Mouse (Mus musculus) cerebellum, adult 9-11 months (tissue): ENCODE measurements around the gene Spout1.
"Not testable (repeated sequence)": the region's sequence is repeated elsewhere in the genome, so short reads cannot be mapped to it uniquely, and the experiment has no call there.

Source experiments
- DNase-seq: peaks from one replicate; pipeline ENCODE4 v3.0.0; 2022

Gene Spout1

DNA sequence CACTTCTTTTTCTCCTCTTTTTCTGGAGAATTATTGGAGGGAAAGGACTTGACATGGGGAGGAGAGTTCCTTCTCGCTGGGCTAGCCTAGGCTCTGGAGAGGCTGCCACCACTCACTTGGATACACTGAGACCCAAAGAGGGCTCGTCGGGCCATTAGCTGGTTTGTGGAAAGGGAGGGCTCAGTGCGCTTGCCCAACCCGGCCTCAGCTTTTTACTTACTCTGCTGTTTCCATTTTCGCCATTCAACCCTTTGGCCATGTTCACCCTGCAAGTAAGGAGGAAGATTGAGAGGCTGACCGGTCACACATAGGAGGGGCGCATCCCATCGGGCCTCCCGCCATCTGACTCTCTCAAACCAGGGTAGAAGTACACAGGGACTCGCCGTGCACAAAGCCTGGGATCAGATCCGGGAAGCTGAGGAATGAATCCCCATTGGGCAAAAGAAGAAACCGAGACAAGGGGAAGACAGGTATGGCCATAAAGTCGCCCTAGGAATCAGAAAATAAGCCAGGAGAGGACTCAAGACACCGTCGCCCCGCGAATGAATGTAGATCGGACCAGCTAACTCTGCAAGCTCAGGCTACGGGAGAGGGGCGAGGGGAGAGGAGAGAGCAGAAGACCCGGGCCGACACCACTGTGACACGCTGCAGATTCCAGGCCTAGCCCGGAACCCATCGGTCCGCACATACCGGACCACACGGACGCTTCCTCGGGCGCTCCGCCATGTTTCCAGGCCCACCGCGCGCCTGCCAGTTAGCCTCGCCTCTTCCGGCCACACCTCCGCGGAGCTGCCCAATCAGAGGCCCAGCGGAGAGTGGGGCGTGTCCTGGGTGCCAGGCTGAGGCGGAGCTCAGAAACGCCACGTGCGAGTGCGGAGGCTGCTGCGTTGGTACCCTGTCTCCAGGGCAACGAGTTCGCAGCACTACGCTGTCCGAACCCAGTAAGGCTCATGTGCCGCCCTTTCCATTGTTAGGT lies at the start of gene Spout1:
Gene Spout1 (minus strand): TSS at position 760 of the 976 bp plus-strand sequence.
- peak; percentile 96 for DNase-seq

DNA sequence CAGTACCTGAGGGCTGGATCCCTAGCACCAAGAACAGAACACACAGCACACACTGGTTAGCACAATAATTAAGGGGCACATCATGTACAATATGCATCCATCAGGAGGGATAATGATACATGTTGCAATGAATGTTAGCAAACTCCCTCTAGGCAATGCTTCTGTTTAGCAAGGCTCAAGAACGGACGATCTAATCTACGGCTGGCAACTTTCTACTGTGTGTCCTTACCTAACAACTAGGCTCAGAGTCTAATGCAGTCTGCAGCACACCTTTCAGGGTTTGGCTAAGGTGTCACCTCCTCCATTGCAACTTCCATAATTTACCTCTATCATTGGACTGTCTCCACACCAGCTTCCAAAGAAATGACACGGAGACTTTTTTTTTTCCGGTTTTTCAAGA lies 38.0 kb upstream of the Spout1 start:
- DNase-seq: no peak

DNA sequence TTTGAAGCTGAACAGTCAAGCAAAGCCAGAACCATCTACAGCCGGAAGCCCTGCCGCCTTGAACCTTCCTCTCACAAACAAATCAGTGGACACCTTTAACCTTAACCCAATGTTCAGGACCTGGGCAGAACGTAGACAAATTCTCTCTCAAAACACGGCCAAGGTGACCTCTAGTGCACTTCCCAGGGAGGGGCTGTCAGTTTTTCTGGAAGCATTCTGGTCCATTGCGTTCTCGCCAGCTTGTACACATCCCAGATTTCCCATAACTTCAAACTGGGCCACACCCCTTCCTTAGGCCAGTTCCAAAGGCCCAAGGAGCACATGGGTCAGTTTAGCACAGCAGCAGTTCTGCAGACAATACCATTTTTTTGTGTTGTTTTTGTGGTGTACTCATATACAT lies 37.2 kb upstream of the Spout1 start:
- DNase-seq: no peak

DNA sequence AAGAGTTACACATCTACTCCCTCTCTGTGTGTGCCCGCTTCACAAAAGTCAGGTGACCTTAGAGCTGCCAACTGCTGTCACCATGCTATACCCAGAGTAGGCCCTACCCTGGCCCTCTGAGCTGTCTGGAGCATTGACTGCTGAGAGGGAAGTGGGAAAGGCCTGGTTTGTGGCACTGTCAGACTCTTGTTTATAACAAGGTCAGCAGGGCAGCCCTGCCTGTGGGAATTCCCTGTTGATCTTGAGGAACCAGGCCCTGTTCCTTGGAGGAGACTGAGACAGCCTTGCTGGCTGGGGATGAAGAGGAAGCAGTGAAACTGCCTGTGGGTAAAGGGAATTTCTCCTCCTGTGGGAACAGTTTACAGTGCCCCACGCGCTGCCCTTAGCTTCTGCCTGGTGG lies 36.5 kb upstream of the Spout1 start:
- DNase-seq: no peak

DNA sequence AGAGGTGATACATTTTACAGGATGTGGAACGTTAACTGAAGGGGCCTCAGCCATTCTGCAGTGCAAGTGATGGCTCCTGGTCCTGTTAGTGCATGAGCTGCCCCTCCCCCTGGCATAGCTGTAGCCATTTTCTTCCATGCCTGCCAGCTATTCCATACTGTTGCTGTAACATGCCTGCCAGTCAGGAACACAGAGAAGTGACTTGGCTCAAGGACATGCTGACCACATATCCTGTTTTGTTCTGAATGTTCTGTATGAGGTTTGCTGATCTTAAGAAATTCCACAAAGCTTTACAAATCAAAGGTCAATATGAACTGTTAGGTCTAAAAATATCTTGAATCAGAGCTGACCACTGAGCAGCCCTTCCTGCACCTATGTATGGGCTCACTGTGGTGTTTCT lies 34.7 kb upstream of the Spout1 start:
- DNase-seq: no peak

DNA sequence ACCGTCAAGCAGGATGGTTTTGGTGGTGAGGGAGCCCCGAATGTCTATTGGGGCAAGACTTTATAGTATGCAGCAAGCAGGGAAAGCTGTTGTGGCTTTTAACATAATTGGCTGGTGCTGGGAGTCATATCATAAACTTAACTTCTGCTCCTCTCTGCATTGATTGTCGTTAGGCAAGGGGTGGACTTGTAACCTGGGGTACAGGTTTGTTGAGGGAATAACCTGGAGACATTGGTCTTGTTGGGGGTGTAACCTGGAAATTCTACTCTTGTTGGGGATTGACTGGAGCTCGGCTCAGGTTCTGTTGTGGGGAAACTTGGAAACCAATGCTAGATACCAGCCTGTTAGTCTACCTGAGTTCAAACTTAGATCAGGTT lies 33.9 kb upstream of the Spout1 start:
- DNase-seq: no peak

- DNase-seq: no peak
Observed at GRCm38 (mm10) chr2:30211408-30212168, 33.3 kb upstream of the Spout1 start.

GRCm38 (mm10) chr2:30207886-30208285 lies 29.6 kb upstream of the Spout1 start:
- DNase-seq: no peak

DNA sequence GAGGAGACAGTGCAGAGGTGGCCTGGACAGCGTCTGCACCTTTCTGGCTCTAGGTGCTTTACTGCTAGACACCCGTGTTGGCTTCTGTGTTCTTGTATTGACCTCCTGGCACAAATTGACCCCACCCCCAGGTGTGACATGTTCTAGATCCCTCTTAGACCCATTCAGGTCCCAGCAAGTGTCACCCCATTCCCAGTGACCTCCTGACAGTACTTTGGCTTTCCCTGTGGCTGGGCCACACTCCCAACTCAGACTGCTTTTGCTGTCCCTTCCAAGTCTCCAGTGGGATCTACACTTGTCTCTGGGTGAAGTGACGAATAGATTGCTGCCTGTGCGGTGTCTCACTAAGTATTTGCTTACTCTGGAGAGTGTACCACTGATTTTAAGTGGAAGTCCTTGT lies 29.1 kb upstream of the Spout1 start:
- DNase-seq: no peak

- peak; percentile 92 for DNase-seq
Observed at GRCm38 (mm10) chr2:30205629-30206357, 27.5 kb upstream of the Spout1 start, which contains the start of gene Kyat1. Gene Kyat1 (minus strand): TSS chr2:30205847.

DNA sequence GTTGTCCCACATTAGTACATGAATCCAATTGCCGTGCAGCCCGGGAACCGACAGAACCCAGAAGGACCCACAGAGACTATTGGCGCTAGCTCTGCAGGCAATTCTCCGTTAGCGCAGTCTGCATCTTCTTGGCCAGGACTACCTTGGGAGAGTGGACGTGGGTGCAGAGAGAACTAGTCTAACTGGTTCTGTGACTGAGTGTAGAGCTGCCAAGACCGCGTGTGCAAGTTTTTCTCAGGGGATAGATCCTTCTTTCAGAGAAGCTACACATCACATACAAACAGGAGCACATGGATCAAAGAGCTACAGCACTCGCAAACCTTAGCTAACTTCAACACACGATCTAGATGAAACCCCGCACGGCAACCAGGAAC lies 27.0 kb upstream of the Spout1 start:
- no peak for DNase-seq

- no peak for DNase-seq
Observed at GRCm38 (mm10) chr2:30203439-30203838, 25.2 kb upstream of the Spout1 start.

DNA sequence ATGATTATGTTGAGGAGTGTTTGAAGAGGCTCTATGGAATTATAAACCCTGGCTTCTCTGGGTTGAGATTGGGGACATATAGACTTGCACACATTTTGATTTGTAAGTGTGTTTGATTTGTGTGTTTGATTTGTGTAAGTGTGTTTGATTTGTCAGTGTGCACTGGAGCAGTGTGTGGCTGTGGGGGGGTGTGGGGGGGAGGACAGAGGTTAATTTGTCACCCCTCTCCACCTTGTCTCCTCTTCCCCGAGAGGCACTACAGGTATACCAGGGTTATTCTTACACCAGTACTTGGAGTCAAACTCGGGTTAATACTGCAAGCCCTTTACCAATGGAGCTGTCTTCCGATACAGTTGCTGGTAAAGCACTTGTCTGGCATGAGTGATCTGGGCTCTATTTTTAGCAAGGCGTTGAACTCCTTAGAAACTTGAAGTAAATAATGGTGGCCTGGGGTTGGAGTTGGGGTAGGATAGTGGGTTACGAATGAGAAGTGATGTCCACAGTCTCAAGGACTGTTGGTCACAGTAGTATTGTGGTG lies 22.2 kb upstream of the Spout1 start:
- no peak for DNase-seq

DNA sequence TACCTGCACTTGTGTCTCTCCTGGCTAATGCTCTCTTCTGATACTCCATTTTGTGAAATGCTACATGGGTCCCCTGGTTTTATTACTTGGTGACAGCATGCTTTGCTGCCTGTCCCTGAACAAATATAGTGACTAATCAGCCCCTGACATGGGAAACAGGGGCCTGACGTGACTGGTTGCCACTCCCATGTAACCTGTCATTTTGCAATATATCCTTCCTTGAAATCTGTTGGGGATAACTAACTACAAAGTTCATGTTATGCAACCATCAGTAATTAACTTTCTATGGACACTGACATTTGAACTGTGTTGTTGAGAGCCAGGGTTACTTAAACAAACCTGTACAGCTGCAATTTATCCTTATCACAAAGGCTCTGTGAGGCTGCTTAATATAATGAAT lies 21.7 kb upstream of the Spout1 start:
- no peak for DNase-seq

GRCm38 (mm10) chr2:30198021-30198420 lies 19.8 kb upstream of the Spout1 start:
- DNase-seq: no peak

GRCm38 (mm10) chr2:30194656-30195055 lies 16.4 kb upstream of the Spout1 start:
- DNase-seq: no peak

DNA sequence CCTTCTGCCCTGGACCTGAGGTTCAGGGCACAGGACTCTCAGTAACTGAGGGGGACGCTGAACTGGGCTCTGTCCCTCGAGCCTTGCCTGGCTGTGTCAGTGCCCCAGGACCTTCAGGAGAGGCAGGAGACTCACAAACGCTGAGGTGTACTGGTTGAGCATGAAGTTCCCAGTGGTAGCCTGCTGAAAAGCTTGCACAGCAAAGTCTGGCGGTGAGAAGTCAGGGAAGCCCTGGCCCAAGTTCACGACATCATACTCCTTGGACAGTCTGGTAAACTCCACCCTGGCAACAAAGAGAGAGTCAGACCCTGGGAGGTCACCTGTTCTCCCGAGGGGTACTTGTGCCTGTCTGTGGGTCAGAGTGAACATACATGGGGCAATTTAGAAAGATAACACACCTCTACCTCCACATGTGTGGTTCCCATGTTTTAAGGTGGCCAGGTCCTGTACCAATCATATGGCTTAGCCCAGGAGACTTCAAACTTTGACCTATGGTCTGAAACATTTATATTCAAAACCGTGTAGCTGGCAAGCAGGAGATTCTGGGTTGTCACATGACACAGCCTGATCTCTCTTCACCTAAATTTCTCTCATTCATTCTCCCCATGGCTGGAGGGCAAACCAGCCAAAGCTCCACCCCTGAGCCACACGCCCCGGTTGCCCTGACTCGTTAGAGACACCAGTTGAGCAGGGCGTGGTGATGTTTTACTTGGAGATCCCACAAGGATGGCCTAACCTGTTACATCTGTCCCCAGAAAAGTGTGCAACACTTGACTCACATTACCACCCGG lies 13.7 kb upstream of the Spout1 start:
- no peak for DNase-seq

DNA sequence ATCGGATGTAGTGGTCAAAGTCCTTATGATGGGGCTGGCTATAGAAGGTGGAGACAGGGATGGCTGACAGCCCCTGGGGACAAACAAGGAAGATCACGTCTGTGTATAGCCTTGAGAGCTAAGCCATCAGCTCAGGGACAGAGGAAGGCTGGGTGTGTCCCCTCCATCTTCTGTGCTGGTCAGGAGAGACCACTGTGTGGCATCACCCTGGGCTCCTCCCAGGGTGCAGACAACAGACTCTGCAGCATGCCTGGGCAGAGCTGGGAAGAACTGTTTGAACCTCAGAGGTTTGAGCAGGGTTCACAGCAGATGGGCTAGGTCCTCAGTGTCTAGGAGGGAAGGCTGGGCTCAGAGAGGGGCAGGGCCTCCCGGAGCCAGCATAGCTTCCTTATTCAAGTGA lies 7.4 kb upstream of the Spout1 start:
- DNase-seq: no peak

DNA sequence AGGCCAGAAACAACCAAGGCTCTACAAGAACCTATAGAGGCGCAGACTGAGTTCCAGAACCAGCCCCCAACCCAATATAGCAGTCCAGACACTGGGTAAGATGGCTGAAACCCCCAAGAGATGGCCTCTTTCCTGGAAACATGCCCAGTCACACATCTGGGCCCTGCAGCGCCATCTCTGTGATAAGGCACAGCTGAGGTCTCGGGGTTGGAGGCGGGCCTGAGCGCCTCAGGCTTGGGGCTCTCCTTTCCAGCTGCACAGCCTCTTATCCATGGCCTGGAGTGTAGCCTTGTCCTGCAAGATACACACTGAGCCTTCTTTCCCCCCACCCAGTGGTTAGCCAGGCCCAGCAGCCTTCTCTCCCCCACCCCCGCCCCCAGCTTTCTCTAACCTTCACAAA lies 7.0 kb upstream of the Spout1 start:
- no peak for DNase-seq

- DNase-seq: no peak
Observed at GRCm38 (mm10) chr2:30183721-30184120, 5.5 kb upstream of the Spout1 start.

- DNase-seq: no peak
Observed at GRCm38 (mm10) chr2:30182424-30182823, 4.2 kb upstream of the Spout1 start.

GRCm38 (mm10) chr2:30178711-30179110 lies 452 bp upstream of the Spout1 start:
- not testable (repeated sequence) for DNase-seq
